Comparison of ENCODE assay signal across 11 mouse cellular contexts in genomic region chr4:32952681-32953080, GRCm38 (mm10). TPM values are rescaled to one million over a fixed set of nuclear protein-coding genes. Genes with fewer than 3 reads are reported as not detected.
DNase-seq lines count a peak whose midpoint lies in the region; ATAC-seq lines count a peak whose summit lies in the region.
"Had no signal": no experiment of that assay in that cellular context is flagged by ENCODE, and none has a peak within 500 bp of the region (broad histone marks: within the 10 kb centered on the region; RNA-seq: fewer than 3 reads in every experiment).

No protein-coding gene starts in this region.

- no peaks in the 10 kb centered on the region for H3K36me3 ChIP-seq in kidney, embryonic 15.5 days
- no peaks in the 10 kb centered on the region for H3K36me3 ChIP-seq in hindbrain, embryonic 11.5 days (ENCODE audit: control insufficient read depth, insufficient read depth, low read length)

- H3K4me1 ChIP-seq in kidney, embryonic 15.5 days: peaks cover 26% of the 10 kb centered on the region
- H3K4me1 ChIP-seq in hindbrain, embryonic 11.5 days (replicated peaks; ENCODE audit: control insufficient read depth, insufficient read depth, low read length): peaks cover 6% of the 10 kb centered on the region; the same call in 1 of the 2 replicates

- 6% methylated on average over 7 of the region's 7 CpGs for WGBS in kidney, embryonic 15.5 days
- 14% methylated on average over 7 of the region's 7 CpGs for WGBS in hindbrain, embryonic 11.5 days

- H3K4me2 ChIP-seq in kidney, embryonic 15.5 days: peak overlapping the region; percentile 98
- peak overlapping the region; percentile 91; the same call in 1 of the 2 replicates for H3K4me2 ChIP-seq in hindbrain, embryonic 11.5 days (replicated peaks; ENCODE audit: low read depth, low read length)

- ATAC-seq in kidney, embryonic 15.5 days (replicated peaks; ENCODE audit: low FRiP score): no peak
- no peak for ATAC-seq in hindbrain, embryonic 11.5 days (ENCODE audit: low FRiP score)
- ATAC-seq in erythroid progenitor cell, adult 5-6 weeks (replicated peaks; ENCODE audit: low FRiP score, poor library complexity, severe bottlenecking): no peak

- H3K4me3 ChIP-seq in kidney, embryonic 15.5 days (replicated peaks): peak overlapping the region; percentile 86
- no peak overlapping the region; the same call in 1 of the 2 replicates for H3K4me3 ChIP-seq in hindbrain, embryonic 11.5 days (ENCODE audit: low read depth, low read length)

- H3K9ac ChIP-seq in kidney, embryonic 15.5 days: no peak overlapping the region
- H3K9ac ChIP-seq in hindbrain, embryonic 11.5 days (ENCODE audit: low read depth, low read length): no peak overlapping the region

- no peak overlapping the region for H3K27ac ChIP-seq in kidney, embryonic 15.5 days
- no peak overlapping the region for H3K27ac ChIP-seq in hindbrain, embryonic 11.5 days (ENCODE audit: low read depth, low read length)

- peaks cover 11% of the 10 kb centered on the region for H3K27me3 ChIP-seq in kidney, embryonic 15.5 days
- 0 out of 2 replicates have a peak, but pooled peaks cover 4% of the 10 kb centered on the region for H3K27me3 ChIP-seq in hindbrain, embryonic 11.5 days (ENCODE audit: control insufficient read depth, insufficient read depth, low read length)

- no peak for DNase-seq in kidney, postnatal 14 days
- DNase-seq in embryo, embryonic 9.5 days (ENCODE audit: extremely low spot score): peak; percentile 44
- peak; percentile 46 for DNase-seq in hindbrain, embryonic 11.5 days (ENCODE audit: low spot score)
- DNase-seq in neural tube, embryonic 10.5 days (ENCODE audit: extremely low spot score, low spot score): peak; percentile 28
- no peak for DNase-seq in left cerebral cortex, adult 8-10 months (ENCODE audit: low spot score in 2 of 2)
- DNase-seq in kidney, postnatal 10 days: no peak
- DNase-seq: kidney, postnatal 36 days; spleen, adult 18-20 months; thymus, postnatal 36 days had no signal

- no peaks in the 10 kb centered on the region for H3K9me3 ChIP-seq in kidney, embryonic 15.5 days (replicated peaks)
- no peaks in the 10 kb centered on the region for H3K9me3 ChIP-seq in hindbrain, embryonic 11.5 days (ENCODE audit: control insufficient read depth, low read length)

RNA-seq across cellular contexts. Expression of gene Ankrd6, which starts 2.0 kb away (rescaled TPM):
- 12.1 and 13.1 TPM in 2 replicates for polyA plus RNA-seq in kidney, embryonic 15.5 days (2015; fragmentation: Nextera tagmentation; extraction: Ambion mirVana)
- 22.4 and 27.4 TPM in 2 replicates for polyA plus RNA-seq in hindbrain, embryonic 11.5 days (2014; fragmentation: Nextera tagmentation; extraction: Ambion mirVana)
- 10 to 100 TPM; 40.6 to 48.4 (median 40.7) TPM for total RNA-seq in left cerebral cortex, adult 8-10 months (2022)
- total RNA-seq in erythroid progenitor cell, adult 5-6 weeks (2015; ENCODE audit: low replicate concordance): 0.84 and 3.2 TPM in 2 replicates
- 0.91 and 1.4 TPM in 2 replicates for total RNA-seq in erythroid progenitor cell, adult 5-6 weeks (2017; ENCODE audit: low replicate concordance)

RNA-seq across cellular contexts. Expression of gene Rragd, which starts 30.2 kb away (rescaled TPM):
- polyA plus RNA-seq in kidney, embryonic 15.5 days (2015; fragmentation: Nextera tagmentation; extraction: Ambion mirVana): 17.6 and 21.1 TPM in 2 replicates
- polyA plus RNA-seq in hindbrain, embryonic 11.5 days (2014; fragmentation: Nextera tagmentation; extraction: Ambion mirVana): 36.6 and 53.5 TPM in 2 replicates
- 100 to 1,000 TPM in 2 of 4 experiments, 10 to 100 TPM in 2; 95.8 to 117 (median 104) TPM for total RNA-seq in left cerebral cortex, adult 8-10 months (2022)
- total RNA-seq in erythroid progenitor cell, adult 5-6 weeks (2015; ENCODE audit: low replicate concordance): 3.2 and 7.1 TPM in 2 replicates
- total RNA-seq in erythroid progenitor cell, adult 5-6 weeks (2017; ENCODE audit: low replicate concordance): 6.3 and 13.5 TPM in 2 replicates

Comparison
In these comparisons a context has a peak if more than half of its experiments do, and no peak if none do; other contexts are left out.
1. DNase-seq: peak in embryo, embryonic 9.5 days (single experiment), hindbrain, embryonic 11.5 days (single experiment) and neural tube, embryonic 10.5 days (single experiment); none in kidney, postnatal 14 days (single experiment), left cerebral cortex, adult 8-10 months (0 of 2) and kidney, postnatal 10 days (single experiment).
2. RNA of gene Ankrd6, which starts 2.0 kb away (total RNA-seq): 40.6 to 48.4 TPM in left cerebral cortex, adult 8-10 months; 0.84 to 3.2 TPM in erythroid progenitor cell, adult 5-6 weeks; every median in the first group is over 4 times any median in the second.
3. RNA of gene Rragd, which starts 30.2 kb away (total RNA-seq): 95.8 to 117 TPM in left cerebral cortex, adult 8-10 months; 3.2 to 13.5 TPM in erythroid progenitor cell, adult 5-6 weeks; every median in the first group is over 4 times any median in the second.